Mouse (Mus musculus): ENCODE measurements around the gene Oas1a.
"Not testable (repeated sequence)": the region's sequence is repeated elsewhere in the genome, so short reads cannot be mapped to it uniquely, and the experiment has no call there.

DNA sequence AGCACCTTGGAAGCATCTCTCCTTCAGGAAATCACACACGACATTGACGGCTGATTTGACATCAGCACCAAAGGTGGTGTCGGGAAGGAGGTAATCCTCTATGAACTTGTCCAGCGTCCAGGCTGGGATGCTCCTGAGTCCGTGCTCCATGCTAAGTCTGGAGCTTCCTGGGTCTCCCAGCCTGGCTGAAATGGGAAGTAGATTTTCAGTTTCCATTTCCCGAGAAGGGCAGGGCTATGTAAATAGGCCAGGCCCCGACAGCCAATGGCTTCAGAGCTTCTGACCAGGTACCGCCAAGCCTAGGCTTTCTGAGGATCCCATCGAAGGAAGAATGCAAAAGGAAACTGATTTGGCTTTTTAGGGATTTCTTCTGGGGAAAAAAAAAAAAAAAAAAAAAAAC is 19.9 kb downstream of the Oas1a start, which contains the start of gene Oas1g:
- TF ChIP-seq CTCF (IDR thresholded peaks at IDR 0.05; ENCODE audit: borderline replicate concordance, insufficient read depth, low read depth, low read length); POLR2A (IDR thresholded peaks at IDR 0.05; ENCODE audit: borderline replicate concordance, insufficient read depth, low read length): not testable (repeated sequence)
